Mouse (Mus musculus) stomach, postnatal 0 days (tissue): ENCODE data around the gene Cdh26.

Source experiments
- CTCF ChIP-seq: IDR thresholded peaks from 2 replicates; pipeline ENCODE4 v1.5.1; 2016; ENCODE audit warnings: antibody characterized with exemption, low read depth, mild to moderate bottlenecking, moderate library complexity
- EP300 ChIP-seq: optimal IDR thresholded peaks from 2 replicates; pipeline ENCODE3; 2016; ENCODE audit warnings: antibody characterized with exemption

- TF ChIP-seq EP300 (no peak), CTCF (no peak)
Observed at GRCm38 (mm10) chr2:178428183-178428582, 2.1 kb upstream of the Cdh26 start.
